Mouse (Mus musculus): ENCODE measurements around the gene Bco2.
A peak's percentile ranks its signal among the peaks of the same experiment; 100 is the strongest.

Gene Bco2

DNA sequence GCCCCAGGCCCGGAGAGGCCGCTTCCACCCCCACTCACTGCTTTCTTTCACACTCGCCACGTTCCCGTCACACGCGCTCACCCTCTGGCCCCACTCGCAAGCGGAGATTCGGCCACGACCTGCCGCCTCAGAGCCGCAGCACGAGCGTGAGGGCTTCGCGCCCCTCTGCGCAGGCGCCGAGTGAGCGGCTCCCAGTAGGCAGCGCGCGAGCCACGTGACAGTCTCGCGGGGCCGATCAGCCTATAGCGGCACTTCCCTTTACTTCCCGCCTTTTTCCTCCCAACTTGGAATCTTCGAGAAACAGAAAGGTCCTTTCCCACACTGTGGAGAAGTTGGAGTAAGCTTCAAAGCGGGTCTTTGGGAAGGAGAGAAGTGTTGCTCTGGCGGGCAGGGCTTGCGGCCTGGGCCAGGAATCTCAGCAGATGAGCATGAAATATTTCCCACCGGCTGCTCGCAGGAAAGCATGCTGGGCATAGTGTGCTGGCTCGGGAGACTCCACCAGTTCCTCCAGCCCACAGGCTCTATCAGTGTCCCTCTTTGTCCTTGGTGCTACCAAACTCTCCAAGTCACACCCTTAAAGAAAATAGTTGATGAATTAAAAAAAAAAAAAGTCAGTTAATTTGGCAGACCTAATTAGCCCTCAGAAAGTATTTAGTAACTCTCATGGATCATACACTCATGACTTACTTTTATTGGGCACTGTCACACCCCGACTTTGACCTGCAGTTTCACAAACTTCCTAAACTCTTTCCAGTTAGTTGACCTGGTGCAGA lies 6.3 kb upstream of the Bco2 start, which contains the start of gene Tex12:
Gene Tex12, minus strand, starts transcription at position 181 of the 773 bp plus-strand sequence.
- DNase-seq (ENCODE audit: low spot score) = no peak

DNA sequence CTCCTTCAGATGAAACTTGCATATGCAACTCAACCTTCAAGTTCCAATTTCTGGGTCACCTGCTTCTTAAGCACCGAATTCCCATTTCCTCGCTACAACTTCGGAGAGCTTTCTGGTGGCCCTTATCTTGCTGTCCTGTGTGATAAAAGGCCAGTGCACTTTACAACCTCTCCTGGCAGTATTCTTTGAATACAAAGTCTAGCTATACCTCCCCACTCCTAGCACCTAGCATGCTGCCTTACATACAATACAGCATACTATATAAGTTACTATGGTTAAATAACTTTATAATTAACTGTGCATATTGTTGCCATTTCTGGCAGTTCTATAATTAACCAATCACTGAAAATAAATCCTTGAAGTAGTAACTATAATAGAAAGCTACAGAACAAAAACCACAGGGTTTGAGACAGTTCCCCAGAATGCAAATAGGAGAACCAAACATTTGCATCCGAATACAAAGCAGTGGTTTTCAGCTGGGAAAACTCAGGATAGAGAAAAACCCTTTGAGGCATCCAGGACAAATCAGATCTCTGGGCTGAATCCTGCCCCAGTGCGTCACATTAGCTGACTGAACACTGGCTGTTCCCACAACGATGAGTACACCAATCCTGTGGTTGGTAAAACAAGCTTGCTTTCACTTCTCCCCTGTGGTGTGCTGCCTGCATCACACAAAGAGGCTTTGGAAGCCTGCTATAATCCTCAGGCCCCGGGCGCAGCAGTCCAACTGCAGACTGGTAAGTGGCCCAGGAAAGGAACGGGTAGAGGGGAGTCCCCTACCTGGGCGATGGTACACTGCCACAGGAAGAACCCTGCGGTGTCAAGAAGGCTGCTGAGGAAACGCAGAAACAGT lies 514 bp downstream of the Bco2 start, which contains the start of gene Il18:
Gene Il18, plus strand, starts transcription at position 587 of the 853 bp plus-strand sequence.
- DNase-seq (ENCODE audit: low spot score) = peak; percentile 68

DNA sequence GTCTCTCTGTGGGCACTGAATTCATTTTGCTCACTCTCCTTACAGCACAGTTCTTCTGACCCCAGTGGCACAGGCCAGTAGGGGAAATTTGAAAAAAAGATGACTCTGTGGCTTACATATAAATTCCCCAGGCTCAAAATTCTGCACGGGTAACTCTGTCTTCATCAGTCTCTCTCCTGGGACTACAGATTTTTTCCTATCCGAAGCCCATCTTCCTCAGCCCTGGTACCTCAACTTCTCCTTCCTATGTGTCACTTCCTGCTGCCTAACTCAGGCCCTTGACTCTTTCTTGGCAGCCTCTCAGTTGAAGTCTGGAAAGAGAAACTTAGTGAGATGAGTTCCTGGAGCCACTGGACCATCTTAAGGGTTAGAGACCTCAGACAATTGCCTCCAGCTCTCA lies 1.4 kb downstream of the Bco2 start:
- DNase-seq (ENCODE audit: low spot score) = no peak

DNA sequence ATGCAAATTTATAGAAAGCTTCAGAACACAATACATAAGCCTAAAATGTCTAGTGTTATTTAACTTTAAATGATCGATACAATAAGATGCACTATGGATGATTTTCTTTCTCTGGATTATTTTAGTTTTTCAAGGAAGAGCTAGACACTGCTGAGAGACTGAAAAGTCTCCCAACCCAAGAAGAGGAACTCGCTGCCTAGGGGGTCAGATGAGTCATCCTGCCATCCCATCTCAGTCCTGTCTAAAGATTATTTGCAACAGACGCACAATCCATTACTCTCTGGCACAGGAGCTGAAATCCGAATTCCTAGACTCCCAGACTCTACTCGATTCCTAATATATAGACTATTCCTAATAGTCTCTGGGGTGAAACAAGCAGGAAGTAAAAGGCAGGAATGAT lies 2.8 kb downstream of the Bco2 start:
- no peak for DNase-seq (ENCODE audit: low spot score)

DNA sequence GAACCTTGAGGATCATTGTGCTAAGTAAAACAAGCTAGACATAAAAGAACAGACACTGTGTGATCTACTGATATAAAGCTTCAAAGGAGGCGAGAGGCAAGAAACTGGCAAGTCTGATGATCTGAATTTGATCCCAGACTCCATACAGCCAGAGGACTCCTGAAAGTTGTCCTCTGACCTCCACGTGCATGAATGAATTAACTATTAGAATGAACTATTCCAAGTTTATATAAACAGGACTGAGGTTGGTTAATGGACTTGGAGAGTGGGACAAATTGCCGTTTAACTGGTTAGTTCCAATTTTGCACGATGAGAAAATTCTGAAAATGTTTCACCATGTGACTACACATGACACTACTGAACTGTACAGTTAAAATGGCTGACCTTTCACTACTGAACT lies 6.0 kb downstream of the Bco2 start:
- DNase-seq (ENCODE audit: low spot score) = no peak

DNA sequence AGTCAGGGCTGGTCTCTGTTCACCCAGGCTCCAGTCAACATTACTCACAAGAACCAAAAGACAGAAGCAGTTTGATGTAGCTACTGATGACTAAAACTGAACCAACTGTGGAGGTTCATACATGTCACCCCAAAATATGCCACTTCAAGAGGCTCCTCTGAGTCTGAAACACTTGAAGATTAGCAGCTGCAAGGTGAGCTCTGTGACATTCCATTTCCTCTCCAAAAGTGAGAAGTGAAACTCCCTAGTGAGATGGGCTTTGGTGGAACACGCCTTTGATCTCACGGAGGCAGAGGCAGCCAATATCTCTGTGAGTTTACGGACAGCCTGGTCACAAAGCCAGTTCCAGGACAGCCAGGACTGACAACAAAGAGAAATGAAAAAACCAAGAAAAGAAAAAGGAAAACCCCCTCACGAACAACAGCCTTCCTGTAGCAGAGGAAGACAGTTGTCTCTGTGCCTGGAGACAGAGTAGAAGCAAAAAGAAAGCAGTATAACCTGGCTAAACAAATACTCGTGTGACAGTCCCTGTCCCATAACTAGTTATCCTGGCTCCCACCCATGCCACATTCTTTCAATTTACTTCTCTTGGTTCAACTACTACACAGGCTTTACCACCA lies 7.0 kb downstream of the Bco2 start:
- DNase-seq (ENCODE audit: low spot score) = no peak

DNA sequence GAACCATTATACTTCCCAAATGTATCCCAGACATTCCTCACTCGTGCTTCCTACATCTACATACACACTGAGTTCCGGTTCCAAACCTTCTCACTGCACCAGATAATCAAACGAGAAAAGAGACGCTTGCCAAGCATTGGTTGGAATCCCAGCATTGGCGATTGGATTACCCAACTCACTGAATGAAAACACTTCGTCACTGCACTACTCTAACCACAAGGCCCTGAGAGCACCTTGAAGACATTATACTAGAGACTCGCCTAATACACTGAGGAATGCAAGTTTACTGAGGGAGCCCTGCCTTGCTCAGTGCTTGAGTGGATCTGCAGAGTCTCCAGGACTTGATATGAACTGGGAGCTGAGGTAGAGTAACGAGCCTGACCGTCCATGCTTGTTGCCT lies 12.6 kb downstream of the Bco2 start:
- no peak for DNase-seq (ENCODE audit: low spot score)

DNA sequence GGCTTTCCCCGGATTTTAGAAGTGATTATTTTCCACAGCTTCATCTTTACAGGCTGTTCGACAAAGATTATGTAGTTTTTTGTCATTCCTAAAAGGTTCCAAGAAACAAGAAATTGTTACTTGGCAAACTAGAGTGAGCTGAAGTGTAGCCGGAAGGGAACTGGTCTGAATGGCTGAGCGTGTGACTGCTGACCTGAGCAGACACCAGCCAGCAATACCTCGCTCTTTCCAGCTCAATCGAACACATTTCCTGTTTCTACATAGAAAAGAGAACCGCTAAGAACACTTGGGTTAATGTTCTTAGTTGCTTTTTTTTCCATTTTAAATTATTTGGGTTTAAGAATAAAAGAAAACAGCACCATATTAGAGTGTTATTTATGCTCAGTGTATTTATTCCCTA lies 14.8 kb downstream of the Bco2 start:
- no peak for DNase-seq (ENCODE audit: low spot score)

DNA sequence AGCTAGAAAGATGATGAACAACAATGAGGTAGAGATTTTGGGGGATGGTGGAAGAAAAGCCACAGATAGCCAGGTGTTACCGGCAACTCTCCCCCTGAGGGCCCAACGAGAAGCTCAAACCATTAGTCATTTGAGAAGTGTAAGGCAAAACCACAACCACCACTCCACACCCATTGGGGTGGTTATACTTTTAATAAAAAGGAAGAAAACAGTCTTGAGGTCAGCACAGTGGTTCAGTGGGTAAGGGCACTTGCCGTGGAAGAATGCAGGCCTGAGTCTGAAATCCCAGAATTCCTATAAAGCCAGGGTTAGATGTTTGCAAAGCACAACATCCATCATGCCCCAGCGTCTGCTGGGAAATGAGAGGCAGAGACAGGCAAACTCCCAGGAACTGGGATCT lies 17.7 kb downstream of the Bco2 start:
- no peak for DNase-seq (ENCODE audit: low spot score)

DNA sequence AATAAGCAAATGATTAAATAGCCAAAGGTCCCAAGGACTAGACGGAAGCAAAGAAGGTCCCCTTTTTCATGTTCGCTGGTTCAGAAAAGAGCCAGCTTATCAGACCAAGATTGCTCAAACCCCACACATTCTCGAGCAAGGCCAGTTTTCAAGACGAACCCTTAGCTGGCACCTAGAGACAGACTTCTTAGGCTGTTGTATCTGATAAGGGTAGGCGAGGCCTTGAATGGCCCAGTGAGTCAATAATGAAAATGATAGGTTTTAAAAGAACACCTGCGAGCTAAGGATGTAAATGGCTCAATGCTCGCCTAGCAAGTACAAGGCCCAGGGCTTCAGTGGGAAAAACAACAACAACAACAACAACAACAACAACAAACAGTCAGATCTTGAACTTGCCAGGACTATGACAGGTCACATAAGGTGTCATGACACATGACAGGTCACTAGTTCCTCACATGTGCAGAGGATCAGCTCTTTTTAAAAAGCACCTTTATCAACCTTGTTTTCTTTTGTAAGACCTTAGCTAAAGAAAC lies 18.3 kb downstream of the Bco2 start:
- no peak for DNase-seq (ENCODE audit: low spot score)

DNA sequence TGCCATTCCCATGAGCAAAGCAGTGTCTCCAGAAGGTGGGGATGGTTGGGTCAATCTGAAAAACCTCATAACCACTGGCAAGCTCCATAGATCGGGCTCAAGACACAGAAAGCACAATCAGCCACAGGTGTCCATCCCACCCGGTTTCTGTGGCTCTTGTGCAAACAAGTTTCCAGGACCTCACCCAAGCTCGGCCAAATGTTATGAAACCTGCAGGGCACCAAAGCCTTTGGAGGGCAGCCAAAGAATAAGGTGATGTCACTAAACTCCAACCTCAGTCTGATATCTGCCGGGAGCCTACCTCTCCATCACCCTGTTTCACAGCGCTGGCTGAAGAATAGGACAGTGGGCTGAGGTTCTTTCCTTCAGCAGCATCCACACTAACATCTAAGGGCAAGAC lies 19.1 kb downstream of the Bco2 start:
- DNase-seq (ENCODE audit: low spot score) = no peak

DNA sequence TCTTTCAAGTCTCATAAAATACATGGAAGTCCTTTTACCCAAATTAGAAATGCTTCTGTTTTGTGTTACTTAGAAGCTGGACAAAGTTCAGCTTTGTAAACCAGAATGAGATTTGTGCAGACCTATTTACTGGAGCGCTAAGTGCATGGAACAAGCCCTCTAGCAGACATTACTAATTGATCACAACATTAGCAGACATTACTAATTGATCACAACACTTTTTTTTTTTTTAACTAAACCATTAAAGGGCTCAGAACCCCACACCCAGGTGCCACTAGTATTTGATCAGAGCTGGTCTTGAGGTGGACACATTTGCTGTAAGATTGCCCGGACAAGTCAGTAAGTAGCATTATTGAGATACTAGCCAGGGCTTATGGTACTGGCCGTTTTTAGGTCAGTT lies 21.2 kb downstream of the Bco2 start:
- no peak for DNase-seq (ENCODE audit: low spot score)

DNA sequence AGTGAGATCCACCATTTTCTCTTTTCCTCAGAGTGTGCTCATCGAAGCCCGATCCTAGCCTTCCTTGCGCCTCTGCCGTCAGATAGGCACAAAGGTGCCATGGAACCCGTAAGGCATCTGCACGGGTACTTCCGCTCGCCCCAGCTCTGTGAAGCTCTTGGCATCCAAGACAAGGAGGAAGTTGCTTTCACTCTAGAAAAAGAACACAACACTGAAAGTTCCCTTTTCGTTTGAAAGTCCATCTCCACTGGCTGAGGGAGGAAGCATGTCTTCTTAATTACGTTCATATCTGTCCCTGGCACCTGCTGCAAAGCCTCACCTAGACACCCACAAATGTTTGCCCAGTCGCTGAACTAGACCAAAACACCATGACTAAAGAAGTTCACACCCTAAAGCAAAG lies 21.7 kb downstream of the Bco2 start:
- DNase-seq (ENCODE audit: low spot score) = no peak

DNA sequence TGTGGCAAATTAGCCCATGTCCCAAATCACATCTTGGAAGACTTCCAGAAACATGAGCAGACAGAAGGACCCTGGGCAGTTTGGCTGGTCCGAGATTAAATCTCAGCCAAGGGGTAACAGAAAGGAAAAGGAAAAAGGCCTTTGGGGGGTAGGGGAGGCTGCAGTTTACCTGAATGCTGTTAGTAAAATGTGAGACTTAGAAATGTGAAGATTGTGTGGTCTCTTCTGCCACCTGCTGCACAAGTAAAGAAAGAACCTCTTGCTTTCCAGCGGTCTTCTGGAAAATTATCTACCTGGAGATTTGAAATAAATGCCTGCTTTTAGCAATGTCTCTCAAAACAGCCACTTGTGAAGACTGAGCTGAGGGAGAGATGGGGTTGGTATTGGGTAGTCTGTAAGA lies 24.1 kb downstream of the Bco2 start:
- DNase-seq (ENCODE audit: low spot score) = peak; percentile 21

DNA sequence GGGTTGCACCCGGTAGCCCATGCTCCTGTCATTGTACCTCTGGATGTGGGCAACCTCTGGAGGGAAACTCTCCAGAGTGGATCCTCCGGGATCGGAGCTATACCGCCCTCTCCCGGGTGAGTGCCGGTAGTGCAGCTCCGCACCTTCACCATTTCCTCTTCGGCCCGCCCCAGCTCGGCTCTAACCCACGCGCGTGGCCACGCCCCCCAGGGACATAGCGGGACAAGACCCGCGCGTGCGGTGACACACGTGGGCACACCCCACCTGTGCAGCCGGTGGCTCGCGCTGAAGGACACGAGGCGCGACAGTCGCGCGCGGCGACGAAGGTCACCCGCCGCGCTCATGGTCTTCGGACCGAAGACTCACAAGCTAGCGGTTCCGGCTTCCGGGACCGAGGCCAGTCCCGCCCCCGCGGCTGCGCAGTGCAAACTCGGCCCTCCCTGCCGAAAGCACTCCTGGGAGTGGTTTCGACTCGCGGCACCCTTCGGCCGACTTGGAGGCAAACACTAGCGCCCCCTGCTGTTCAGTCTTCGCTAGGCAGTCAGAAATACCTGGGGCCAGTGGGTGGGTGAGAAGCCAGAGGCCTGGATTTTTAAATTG lies 26.6 kb downstream of the Bco2 start, which contains the start of gene Pts:
Gene Pts, minus strand, starts transcription at position 432 of the 600 bp plus-strand sequence.
- peak; percentile 99 for DNase-seq (ENCODE audit: low spot score)

DNA sequence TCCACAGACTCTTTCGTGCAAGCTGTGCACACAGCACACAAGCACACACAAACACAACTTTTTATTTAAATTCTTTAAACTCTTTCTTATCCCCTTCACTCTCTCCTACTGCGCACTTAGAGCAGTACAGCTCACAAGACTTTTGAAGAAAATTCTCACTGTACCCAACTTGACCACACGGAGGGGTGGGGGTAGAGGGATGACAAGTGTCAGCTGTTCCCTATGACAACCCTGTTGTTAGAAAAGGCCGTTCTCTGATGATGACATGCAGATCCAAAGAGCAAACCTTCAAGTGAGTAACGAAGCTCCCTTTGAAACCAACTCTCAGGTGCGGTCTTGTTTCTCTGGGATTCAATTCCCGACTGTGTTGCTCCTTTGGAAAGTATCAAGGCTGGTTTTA lies 27.1 kb downstream of the Bco2 start:
- DNase-seq (ENCODE audit: low spot score) = no peak

DNA sequence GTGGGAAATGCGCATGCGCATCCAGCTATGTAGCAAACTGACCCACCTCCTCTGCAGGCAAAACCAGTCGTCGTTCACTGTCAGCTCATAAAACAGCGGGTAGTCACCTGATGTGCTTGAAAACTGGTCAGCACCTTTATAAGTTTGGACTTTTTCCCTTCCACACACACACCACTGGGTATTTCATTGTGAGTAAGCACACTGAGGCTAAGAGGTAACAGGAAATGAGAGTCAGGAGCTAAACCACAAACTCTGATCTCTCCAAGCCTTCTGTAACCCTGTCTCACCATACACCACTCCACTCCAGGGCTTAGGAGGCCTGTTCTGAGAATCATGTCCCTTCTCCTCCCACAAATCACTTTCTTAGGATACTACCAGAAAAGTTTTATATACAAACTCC lies 29.4 kb downstream of the Bco2 start:
- DNase-seq (ENCODE audit: low spot score) = no peak

DNA sequence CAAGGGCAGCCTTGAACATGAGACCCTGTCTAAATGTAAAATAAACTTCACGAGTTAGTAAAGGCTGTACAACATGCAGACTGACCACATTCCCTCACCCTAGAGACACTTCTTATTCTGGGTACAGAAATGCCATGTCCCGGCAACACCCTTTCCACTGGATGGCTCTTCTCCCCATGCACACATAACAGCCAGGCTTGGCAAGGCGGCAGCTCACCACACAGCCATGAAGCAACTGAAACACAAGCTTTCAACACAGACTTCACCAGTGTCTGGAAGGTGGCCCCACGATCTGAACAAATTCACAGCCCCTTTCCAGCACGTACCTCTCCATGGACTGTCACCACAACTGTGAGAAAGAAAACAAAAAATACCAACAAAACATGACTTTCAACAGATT lies 30.0 kb downstream of the Bco2 start:
- DNase-seq (ENCODE audit: low spot score) = no peak

DNA sequence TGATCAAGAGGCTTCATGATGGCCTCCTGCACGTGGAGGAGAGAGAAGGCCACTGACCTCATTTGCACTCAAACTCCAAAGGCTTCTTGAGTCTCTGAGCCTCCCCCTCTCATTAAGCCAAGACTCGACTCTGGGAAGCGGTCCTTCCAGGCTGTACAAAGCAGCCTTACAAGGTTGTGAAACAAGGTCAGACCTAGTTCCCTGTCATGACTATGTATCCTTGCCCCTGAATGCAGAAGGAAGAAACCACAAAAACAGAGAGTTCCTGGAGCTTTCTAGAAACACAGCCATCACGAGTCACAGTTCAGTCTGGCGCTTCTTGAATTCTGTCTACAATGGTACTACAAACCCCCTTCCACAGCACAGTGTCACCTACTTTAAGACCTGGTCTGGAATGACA lies 32.4 kb downstream of the Bco2 start:
- DNase-seq (ENCODE audit: low spot score) = no peak

DNA sequence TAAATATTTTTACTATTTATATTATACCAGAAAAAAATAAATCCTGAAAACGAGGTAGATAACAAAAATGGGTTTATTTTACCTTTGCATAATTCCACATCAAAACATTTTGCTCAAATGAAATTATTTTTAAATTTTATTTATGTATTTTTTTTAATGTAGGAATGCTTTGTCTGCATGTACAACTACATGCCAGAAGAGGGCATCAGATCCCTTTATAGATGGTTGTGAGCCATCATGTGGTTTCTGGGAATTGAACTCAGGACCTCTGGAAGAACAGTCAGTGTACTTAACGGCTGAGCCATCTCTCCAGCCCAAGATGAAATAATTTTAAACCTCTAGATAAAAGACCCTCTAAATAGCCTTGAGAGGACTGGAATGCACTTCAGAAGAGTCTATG lies 33.4 kb downstream of the Bco2 start:
- DNase-seq (ENCODE audit: low spot score) = no peak

DNA sequence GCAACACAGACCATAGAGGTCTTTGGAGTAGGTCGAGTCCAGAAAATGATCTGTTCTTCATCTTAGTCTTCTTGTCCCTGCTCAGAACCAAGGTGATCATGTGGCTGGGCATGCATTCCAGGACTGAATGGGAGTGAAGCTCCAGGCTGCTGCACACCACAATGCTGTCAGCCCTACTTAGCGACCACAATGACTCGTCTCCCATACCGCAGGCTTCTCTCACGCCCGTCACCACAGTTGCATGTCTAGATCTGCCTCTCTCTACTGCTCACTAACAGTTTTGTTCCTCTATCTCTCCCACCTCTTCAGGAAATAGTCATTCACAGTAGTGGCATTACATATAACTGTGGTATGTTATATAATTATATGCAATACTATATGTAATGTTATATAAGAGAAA lies 34.2 kb downstream of the Bco2 start:
- DNase-seq (ENCODE audit: low spot score) = no peak

DNA sequence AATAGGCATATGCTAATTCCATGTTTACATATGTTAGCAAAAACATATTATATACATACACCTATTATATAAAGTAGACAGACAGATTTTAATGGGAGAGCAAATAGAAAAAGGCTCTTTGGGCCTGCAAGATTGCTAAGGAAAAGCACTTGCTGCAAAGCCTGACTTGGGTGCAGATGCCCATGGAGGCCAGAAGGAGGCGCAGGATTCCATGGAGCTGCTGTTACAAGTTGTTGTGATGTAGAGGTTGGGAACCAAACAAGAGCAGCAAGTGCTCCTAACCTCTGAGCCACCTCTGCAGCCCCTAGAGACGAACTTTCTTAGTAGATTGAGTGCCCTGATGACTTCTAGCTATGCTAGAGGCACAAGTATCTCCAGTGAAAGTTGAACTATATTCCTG lies 36.2 kb downstream of the Bco2 start:
- peak; percentile 69 for DNase-seq (ENCODE audit: low spot score)

Measured in embryo, embryonic 10.5 days (tissue).